Mouse (Mus musculus) heart, postnatal 4 days (tissue): ENCODE measurements around the gene Fancc. TPM values are rescaled to one million over a fixed set of nuclear protein-coding genes. Genes with fewer than 3 reads are reported as not detected.

Experiments used
- DNase-seq: peaks from one replicate; pipeline ENCODE4 v3.0.0; 2021
- total RNA-seq, 2 experiments: library from RNA; stranded (reverse); gene quantifications; 2 replicates each; pipeline ENCODE4 v1.2.3; 2021

Fancc gene
- total RNA-seq, 2 experiments from 2014 or later = 9.7 to 11.1 TPM

GRCm38 (mm10) chr13:63289687-63290086 is 207.4 kb downstream of the Fancc start:
- no peak for DNase-seq

GRCm38 (mm10) chr13:63289152-63289551 is 207.9 kb downstream of the Fancc start:
- DNase-seq = no peak

- DNase-seq = no peak
Observed at GRCm38 (mm10) chr13:63286483-63287102, 210.5 kb downstream of the Fancc start.

DNA sequence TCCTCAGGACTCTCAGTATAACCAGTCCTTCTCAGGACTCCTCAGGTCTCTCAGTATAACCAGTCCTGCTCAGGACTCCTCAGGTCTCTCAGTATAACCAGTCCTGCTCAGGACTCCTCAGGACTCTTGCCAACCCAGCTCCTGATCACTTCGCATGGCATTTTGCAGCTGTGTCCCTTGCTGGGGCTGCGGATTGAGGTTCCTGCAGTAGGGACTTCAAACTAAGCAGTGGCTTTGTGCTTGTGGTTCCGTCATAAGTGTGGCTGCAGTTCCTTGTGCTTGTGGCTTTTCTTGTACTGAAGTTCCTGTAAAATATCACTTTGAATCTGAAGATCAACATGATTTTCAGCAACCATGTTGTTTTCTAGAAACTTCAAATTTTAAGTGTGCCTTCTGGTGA is 212.3 kb downstream of the Fancc start:
- DNase-seq = no peak

- no peak for DNase-seq
Observed at GRCm38 (mm10) chr13:63283236-63283635, 213.8 kb downstream of the Fancc start.

DNA sequence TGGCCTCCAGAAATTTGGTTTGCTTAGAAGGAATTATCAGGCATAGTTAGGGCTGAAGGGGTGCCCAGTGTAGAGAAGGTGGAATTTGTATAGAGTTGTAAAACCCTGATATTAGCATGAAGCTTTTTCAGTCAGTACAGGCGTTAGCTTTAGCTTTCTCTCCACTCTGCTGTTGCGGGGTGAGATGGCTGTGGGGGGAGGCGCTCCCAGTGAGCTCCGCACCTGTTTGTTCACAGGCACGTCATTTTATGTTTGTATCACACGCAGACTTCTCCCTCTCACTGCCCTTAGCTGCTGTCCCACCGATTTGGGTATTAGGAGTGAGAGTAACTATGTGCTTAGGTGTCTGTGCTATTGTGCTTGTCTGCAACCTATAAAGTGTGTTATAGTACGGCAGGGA is 215.9 kb downstream of the Fancc start:
- no peak for DNase-seq

- no peak for DNase-seq
Observed at GRCm38 (mm10) chr13:63280344-63280743, 216.7 kb downstream of the Fancc start.

DNA sequence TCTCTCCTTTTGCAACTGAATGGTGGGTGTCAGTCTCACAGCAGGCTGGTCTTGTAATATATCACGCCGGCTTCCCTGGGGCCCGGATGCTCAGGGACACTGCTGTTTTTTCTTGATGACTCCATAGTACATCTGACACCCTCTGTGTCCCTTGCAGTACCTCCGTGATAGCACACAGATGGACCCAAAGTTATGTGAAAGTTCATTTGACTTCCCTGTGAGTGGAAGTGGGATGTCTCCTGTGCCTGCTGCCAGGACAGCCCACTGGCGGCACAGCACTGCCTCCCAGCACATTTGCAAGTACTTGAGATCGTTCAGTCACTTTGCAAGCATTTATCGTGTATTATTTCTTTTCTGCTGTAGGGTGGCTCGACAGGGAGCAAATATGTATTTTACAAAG is 217.3 kb downstream of the Fancc start:
- DNase-seq = no peak

DNA sequence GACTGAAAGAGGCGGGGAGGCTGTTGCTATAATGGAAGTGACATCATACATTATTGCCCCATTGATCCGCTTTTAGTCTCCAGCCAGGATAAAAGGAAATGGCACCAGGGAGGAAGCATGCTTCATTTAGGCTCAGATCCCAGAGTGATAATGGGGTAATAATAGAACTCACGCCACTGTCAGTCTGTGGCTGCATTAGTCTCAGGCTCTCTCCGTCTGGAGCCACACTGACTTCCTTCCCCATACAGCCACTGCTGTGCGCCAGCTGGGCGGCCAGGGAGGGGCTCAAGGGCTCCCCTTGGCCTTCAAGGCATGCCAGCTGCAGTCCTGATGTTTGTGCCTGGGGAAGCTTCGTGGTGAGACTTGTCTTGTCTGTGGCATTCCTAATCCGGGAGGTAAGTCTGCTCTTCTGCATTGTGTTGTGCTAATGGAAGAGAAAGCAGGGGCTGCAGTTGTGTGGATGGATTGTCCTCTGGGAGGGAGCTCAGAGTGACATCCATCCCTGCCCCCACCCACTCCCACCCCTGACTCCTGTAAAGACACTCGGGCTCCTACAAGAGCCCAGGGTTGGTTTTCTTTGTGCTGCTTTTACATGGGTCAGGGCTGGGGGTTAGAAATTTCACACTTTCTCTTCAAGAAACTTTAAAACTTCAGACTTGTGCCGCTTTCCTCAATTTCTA is 218.1 kb downstream of the Fancc start:
- DNase-seq = peak; percentile 59

DNA sequence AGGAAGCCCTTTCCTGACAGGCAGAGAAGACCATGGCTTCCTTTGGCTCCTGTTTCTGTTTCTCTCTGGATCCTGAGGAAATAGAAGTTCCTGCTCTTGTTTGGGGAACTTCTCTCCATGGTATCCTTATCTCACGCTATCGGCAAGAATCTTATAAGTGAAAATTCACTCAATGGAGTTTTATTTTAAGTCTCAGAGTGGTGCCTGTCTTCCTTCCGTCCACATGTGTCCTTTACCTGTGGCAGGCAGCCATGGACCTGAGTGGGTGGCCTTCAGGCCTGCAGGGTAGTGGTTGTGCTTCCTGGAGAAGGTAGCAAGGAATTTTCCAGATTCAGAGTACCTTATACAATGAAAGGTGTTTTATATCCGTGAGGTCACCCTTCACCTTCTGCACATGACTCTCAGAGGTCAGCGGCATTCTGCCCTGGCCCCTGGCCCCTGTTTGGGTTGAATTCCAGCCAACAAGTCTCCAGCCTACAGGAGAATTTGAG is 218.9 kb downstream of the Fancc start:
- no peak for DNase-seq

- no peak for DNase-seq
Observed at GRCm38 (mm10) chr13:63277316-63277715, 219.8 kb downstream of the Fancc start.

DNA sequence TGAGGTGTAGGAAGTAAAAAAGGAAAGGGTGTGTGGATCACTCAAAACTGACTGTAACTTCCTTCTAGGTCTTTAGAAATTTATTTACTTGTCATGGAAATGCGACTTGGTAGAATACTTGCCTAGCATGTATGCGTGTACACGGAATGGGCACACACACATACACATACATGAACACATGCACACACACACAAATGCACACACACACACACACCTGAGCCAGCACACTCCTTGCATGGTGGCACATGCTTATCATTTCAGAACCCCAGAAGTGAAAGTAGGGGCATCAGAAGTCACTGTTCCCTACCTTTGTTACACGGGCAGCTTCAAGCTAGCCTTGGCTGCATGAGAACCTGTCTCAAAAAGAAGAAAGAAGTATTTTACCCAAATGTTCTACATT is 220.7 kb downstream of the Fancc start:
- no peak for DNase-seq

GRCm38 (mm10) chr13:63274488-63275166 is 222.5 kb downstream of the Fancc start:
- no peak for DNase-seq

DNA sequence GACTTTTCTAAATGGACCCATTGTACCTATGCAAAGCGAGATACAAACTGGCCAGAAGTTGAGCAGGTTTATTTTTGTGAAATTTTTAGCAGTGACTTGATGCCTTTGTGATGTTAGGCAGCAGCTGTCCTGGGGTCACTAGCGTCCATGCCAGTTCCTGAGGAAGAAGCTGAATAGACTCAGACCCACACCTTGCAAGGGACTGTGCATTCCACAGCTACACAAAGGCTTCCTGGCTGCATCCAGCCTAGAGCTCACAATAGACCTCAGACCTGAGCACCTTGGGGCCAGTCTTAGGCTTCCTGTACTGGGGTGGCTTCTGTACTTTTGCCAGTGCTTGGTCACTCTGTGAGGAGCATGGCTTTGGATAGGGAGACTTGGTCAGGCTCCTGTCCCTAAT is 223.2 kb downstream of the Fancc start:
- no peak for DNase-seq

- DNase-seq = peak; percentile 61
Observed at GRCm38 (mm10) chr13:63272602-63273229, 224.4 kb downstream of the Fancc start.

GRCm38 (mm10) chr13:63272017-63272601 is 225.0 kb downstream of the Fancc start:
- DNase-seq = no peak

DNA sequence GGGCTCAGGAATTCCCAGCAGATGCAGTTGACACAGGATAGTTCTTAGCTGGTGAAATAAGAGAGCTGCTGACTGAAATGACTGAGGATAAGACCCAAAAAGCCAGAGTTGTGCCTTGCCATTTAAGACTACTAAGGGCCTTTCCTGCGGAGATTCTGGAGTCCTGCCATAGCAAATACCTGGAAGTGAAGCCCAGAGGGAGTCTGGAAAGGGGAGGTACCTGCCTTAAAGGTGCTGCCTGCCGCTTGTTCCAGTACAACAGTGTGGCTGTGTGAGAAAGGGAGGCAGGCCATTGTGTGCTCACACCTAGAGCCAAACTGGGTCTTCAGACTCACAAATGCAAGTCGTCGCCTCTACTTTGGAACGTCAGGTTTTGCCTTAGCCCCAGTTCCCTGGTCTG is 226.9 kb downstream of the Fancc start:
- no peak for DNase-seq

- DNase-seq = no peak
Observed at GRCm38 (mm10) chr13:63268776-63269175, 228.3 kb downstream of the Fancc start.

- no peak for DNase-seq
Observed at GRCm38 (mm10) chr13:63268371-63268770, 228.7 kb downstream of the Fancc start.

- no peak for DNase-seq
Observed at GRCm38 (mm10) chr13:63262168-63262957, 234.7 kb downstream of the Fancc start.

GRCm38 (mm10) chr13:63261676-63262075 is 235.4 kb downstream of the Fancc start:
- no peak for DNase-seq
